Mouse (Mus musculus): Measurements from ENCODE around the gene Trpd52l3.
"Not testable (repeated sequence)": the region's sequence is repeated elsewhere in the genome, so short reads cannot be mapped to it uniquely, and the experiment has no call there.

The Trpd52l3 gene

GRCm38 (mm10) chr19:30003621-30004020, at the start of gene Trpd52l3:
Trpd52l3 (plus strand) TSS chr19:30003790.
- no peak for DNase-seq (ENCODE audit: low spot score in 2 of 2)

GRCm38 (mm10) chr19:29953833-29954232, 49.8 kb upstream of the Trpd52l3 start:
- no peak for DNase-seq (ENCODE audit: low spot score in 2 of 2)

GRCm38 (mm10) chr19:29955454-29955853, 48.1 kb upstream of the Trpd52l3 start:
- no peak for DNase-seq (ENCODE audit: low spot score in 2 of 2)

- DNase-seq (ENCODE audit: low spot score in 2 of 2), result no peak
Measured at GRCm38 (mm10) chr19:29960906-29961305, 42.7 kb upstream of the Trpd52l3 start.

GRCm38 (mm10) chr19:29961842-29962241, 41.7 kb upstream of the Trpd52l3 start:
- DNase-seq (ENCODE audit: low spot score in 2 of 2), result no peak

GRCm38 (mm10) chr19:29963598-29964092, 39.9 kb upstream of the Trpd52l3 start:
- DNase-seq (ENCODE audit: low spot score in 2 of 2), result no peak

GRCm38 (mm10) chr19:29967960-29968359, 35.6 kb upstream of the Trpd52l3 start:
- DNase-seq (ENCODE audit: low spot score in 2 of 2), result no peak

GRCm38 (mm10) chr19:29973396-29973795, 30.2 kb upstream of the Trpd52l3 start:
- DNase-seq (ENCODE audit: low spot score in 2 of 2), result no peak

GRCm38 (mm10) chr19:29978847-29979246, 24.7 kb upstream of the Trpd52l3 start:
- peak; percentile 24 to 35 for DNase-seq (ENCODE audit: low spot score in 2 of 2)

- peak in 1 of 2 experiments; percentile 7 for DNase-seq (ENCODE audit: low spot score in 2 of 2)
Measured at GRCm38 (mm10) chr19:29979452-29980089, 24.0 kb upstream of the Trpd52l3 start.

GRCm38 (mm10) chr19:29984208-29985005, 19.2 kb upstream of the Trpd52l3 start:
- no peak for DNase-seq (ENCODE audit: low spot score in 2 of 2)

GRCm38 (mm10) chr19:29986464-29987091, 17.0 kb upstream of the Trpd52l3 start:
- peak; percentile 13 to 26 for DNase-seq (ENCODE audit: low spot score in 2 of 2)

- DNase-seq (ENCODE audit: low spot score in 2 of 2), result no peak
Measured at GRCm38 (mm10) chr19:30000406-30001365, 2.9 kb upstream of the Trpd52l3 start.

- DNase-seq (ENCODE audit: low spot score in 2 of 2), result no peak
Measured at GRCm38 (mm10) chr19:30001550-30001949, 2.0 kb upstream of the Trpd52l3 start.

- DNase-seq (ENCODE audit: low spot score in 2 of 2), result no peak
Measured at GRCm38 (mm10) chr19:30006371-30006770, 2.8 kb downstream of the Trpd52l3 start.

GRCm38 (mm10) chr19:30010520-30011296, 7.1 kb downstream of the Trpd52l3 start:
- no peak for DNase-seq (ENCODE audit: low spot score in 2 of 2)

- no peak for DNase-seq (ENCODE audit: low spot score in 2 of 2)
Measured at GRCm38 (mm10) chr19:30014331-30014730, 10.7 kb downstream of the Trpd52l3 start.

GRCm38 (mm10) chr19:30016156-30016555, 12.6 kb downstream of the Trpd52l3 start:
- no peak for DNase-seq (ENCODE audit: low spot score in 2 of 2)

GRCm38 (mm10) chr19:30023419-30023818, 19.8 kb downstream of the Trpd52l3 start:
- not testable (repeated sequence) for DNase-seq (ENCODE audit: low spot score in 2 of 2)

- DNase-seq (ENCODE audit: low spot score in 2 of 2), result no peak
Measured at GRCm38 (mm10) chr19:30029002-30029710, 25.6 kb downstream of the Trpd52l3 start.
